Mouse (Mus musculus): ENCODE results near the gene Ccnt1.
"Not testable (repeated sequence)": the region's sequence is repeated elsewhere in the genome, so short reads cannot be mapped to it uniquely, and the experiment has no call there.

The Ccnt1 gene

GRCm38 (mm10) chr15:98545151-98545550, 25.6 kb downstream of the Ccnt1 start:
- no peak for DNase-seq (ENCODE audit: low spot score in 2 of 2)

GRCm38 (mm10) chr15:98543341-98543740, 27.4 kb downstream of the Ccnt1 start:
- DNase-seq (ENCODE audit: low spot score in 2 of 2): no peak

GRCm38 (mm10) chr15:98541064-98541463, 29.7 kb downstream of the Ccnt1 start:
- no peak for DNase-seq (ENCODE audit: low spot score in 2 of 2)

GRCm38 (mm10) chr15:98537923-98538322, 32.8 kb downstream of the Ccnt1 start:
- DNase-seq (ENCODE audit: low spot score in 2 of 2): no peak

GRCm38 (mm10) chr15:98536828-98537510, 33.8 kb downstream of the Ccnt1 start:
- no peak for DNase-seq (ENCODE audit: low spot score in 2 of 2)

- DNase-seq (ENCODE audit: low spot score in 2 of 2): no peak
These were observed 34.8 kb downstream of the Ccnt1 start for GRCm38 (mm10) chr15:98535921-98536320.

GRCm38 (mm10) chr15:98533881-98534627, 36.7 kb downstream of the Ccnt1 start, which contains the start of gene Kansl2:
Gene Kansl2 (minus strand): TSS chr15:98534264.
- DNase-seq (ENCODE audit: low spot score in 2 of 2): peak; percentile 96 to 97

- DNase-seq (ENCODE audit: low spot score in 2 of 2): no peak
These were observed 37.6 kb downstream of the Ccnt1 start for GRCm38 (mm10) chr15:98533035-98533531.

GRCm38 (mm10) chr15:98532281-98532680, 38.4 kb downstream of the Ccnt1 start:
- DNase-seq (ENCODE audit: low spot score in 2 of 2): peak in 1 of 2 experiments; percentile 16

- no peak for DNase-seq (ENCODE audit: low spot score in 2 of 2)
These were observed 42.6 kb downstream of the Ccnt1 start for GRCm38 (mm10) chr15:98528066-98528563.

- no peak for DNase-seq (ENCODE audit: low spot score in 2 of 2)
These were observed 43.5 kb downstream of the Ccnt1 start for GRCm38 (mm10) chr15:98527056-98527771.

GRCm38 (mm10) chr15:98526057-98526456, 44.7 kb downstream of the Ccnt1 start:
- no peak for DNase-seq (ENCODE audit: low spot score in 2 of 2)

GRCm38 (mm10) chr15:98521245-98521644, 49.5 kb downstream of the Ccnt1 start:
- no peak for DNase-seq (ENCODE audit: low spot score in 2 of 2)

GRCm38 (mm10) chr15:98517380-98518355, 53.1 kb downstream of the Ccnt1 start:
- DNase-seq (ENCODE audit: low spot score in 2 of 2): peak; percentile 46 to 55

- not testable (repeated sequence) for DNase-seq (ENCODE audit: low spot score in 2 of 2)
These were observed 55.9 kb downstream of the Ccnt1 start for GRCm38 (mm10) chr15:98514845-98515244.

- DNase-seq (ENCODE audit: low spot score in 2 of 2): no peak
These were observed 56.6 kb downstream of the Ccnt1 start for GRCm38 (mm10) chr15:98514146-98514545.

- DNase-seq (ENCODE audit: low spot score in 2 of 2): not testable (repeated sequence)
These were observed 57.0 kb downstream of the Ccnt1 start for GRCm38 (mm10) chr15:98513676-98514075.

- peak; percentile 26 to 54 for DNase-seq (ENCODE audit: low spot score in 2 of 2)
These were observed 57.9 kb downstream of the Ccnt1 start for GRCm38 (mm10) chr15:98512799-98513321.

GRCm38 (mm10) chr15:98512232-98512631, 58.5 kb downstream of the Ccnt1 start:
- no peak for DNase-seq (ENCODE audit: low spot score in 2 of 2)

GRCm38 (mm10) chr15:98511386-98511928, 59.3 kb downstream of the Ccnt1 start:
- DNase-seq (ENCODE audit: low spot score in 2 of 2): no peak
